Mouse (Mus musculus) hindbrain, embryonic 12.5 days (tissue): ENCODE results near the gene Kif3b. TPM values are rescaled to one million over a fixed set of nuclear protein-coding genes. Genes with fewer than 3 reads are reported as not detected.
"Not testable (repeated sequence)": the region's sequence is repeated elsewhere in the genome, so short reads cannot be mapped to it uniquely, and the experiment has no call there.

Source experiments
- ATAC-seq: fragments of 200-750 bp; cut with Nextera tagmentation; 2 replicates; pipeline ENCODE4 v1.8.0; 2017; ENCODE audit warnings: moderate TSS enrichment; ENCODE audit not compliant: low FRiP score
- H3K27ac ChIP-seq: fragments of 300-500 bp; sonication (generic); 2 replicates; pipeline ENCODE4 v1.5.1; 2016; ENCODE audit warnings: mild to moderate bottlenecking
- H3K27me3 ChIP-seq: fragments of 300-500 bp; sonication (generic); 2 replicates; pipeline ENCODE4 v1.6.1; 2016; ENCODE audit warnings: mild to moderate bottlenecking
- H3K36me3 ChIP-seq: fragments of 300-500 bp; sonication (generic); 2 replicates; pipeline ENCODE4 v1.6.1; 2016; ENCODE audit warnings: mild to moderate bottlenecking
- H3K4me1 ChIP-seq: fragments of 300-500 bp; sonication (generic); 2 replicates; pipeline ENCODE4 v1.6.1; 2016
- H3K4me2 ChIP-seq: fragments of 300-500 bp; sonication (generic); replicated peaks from 2 replicates; pipeline ENCODE4 v1.6.1; 2016; ENCODE audit warnings: mild to moderate bottlenecking
- H3K4me3 ChIP-seq: fragments of 300-500 bp; sonication (generic); 2 replicates; pipeline ENCODE4 v1.5.1; 2016; ENCODE audit warnings: mild to moderate bottlenecking
- H3K9ac ChIP-seq: fragments of 300-500 bp; sonication (generic); 2 replicates; pipeline ENCODE4 v1.6.1; 2016; ENCODE audit warnings: mild to moderate bottlenecking, moderate library complexity
- H3K9me3 ChIP-seq: fragments of 300-500 bp; sonication (generic); replicated peaks from 2 replicates; pipeline ENCODE4 v1.6.1; 2016; ENCODE audit warnings: mild to moderate bottlenecking
- WGBS: fragments of 180-500 bp; shearing (Covaris S2); methylation state at CpG from one replicate; pipeline ENCODE4 v1.1.7; 2016; 5-methylcytosine and 5-hydroxymethylcytosine counted together
- polyA plus RNA-seq: library from polyadenylated mRNA; unstranded; fragments of >200 nt; fragmentation: Nextera tagmentation; extraction: Ambion mirVana; gene quantifications from 2 replicates; pipeline ENCODE4 v1.2.1, GENCODE M21; 2016

Kif3b gene
- 12.3 and 12.7 TPM in 2 replicates for polyA plus RNA-seq

GRCm38 (mm10) chr2:153290938-153291928 is at the start of gene Kif3b:
Gene Kif3b (plus strand): TSS chr2:153291413.
- H3K27me3 ChIP-seq, result no peaks in the 10 kb centered on the region
- no peaks in the 10 kb centered on the region for H3K36me3 ChIP-seq
- peak; percentile 89 for ATAC-seq
- under 1% methylated on average over 63 of the region's 63 CpGs for WGBS
- peak within 1 kb of the TSS; percentile 95 for H3K9ac ChIP-seq
- peak within 1 kb of the TSS; percentile 87 for H3K4me2 ChIP-seq
- peak within 1 kb of the TSS; percentile 19; the same call in 1 of the 2 replicates for H3K27ac ChIP-seq
- H3K4me1 ChIP-seq, result peaks cover 17% of the 10 kb centered on the region
- H3K4me3 ChIP-seq, result peak within 1 kb of the TSS; percentile 89
- H3K9me3 ChIP-seq, result no peaks in the 10 kb centered on the region

GRCm38 (mm10) chr2:153242156-153242555 is 49.1 kb upstream of the Kif3b start:
- 69% methylated on average over 6 of the region's 6 CpGs for WGBS
- 0 out of 2 replicates have a peak overlapping the region, but pooled peaks have one; percentile 92 for H3K27ac ChIP-seq
- H3K4me3 ChIP-seq, result peak overlapping the region; percentile 87
- H3K4me1 ChIP-seq, result peaks cover 37% of the 10 kb centered on the region
- H3K36me3 ChIP-seq, result peaks cover 7% of the 10 kb centered on the region; the same call in 1 of the 2 replicates
- peak overlapping the region; percentile 97 for H3K9ac ChIP-seq
- no peak for ATAC-seq
- H3K9me3 ChIP-seq, result no peaks in the 10 kb centered on the region
- H3K4me2 ChIP-seq, result peak overlapping the region; percentile 98
- H3K27me3 ChIP-seq, result no peaks in the 10 kb centered on the region

GRCm38 (mm10) chr2:153249751-153250150 is 41.5 kb upstream of the Kif3b start:
- Histone ChIP-seq H3K9me3 (no peaks in the 10 kb centered on the region), H3K27me3 (no peaks in the 10 kb centered on the region), H3K4me1 (no peaks in the 10 kb centered on the region), H3K4me3 (no peak overlapping the region), H3K27ac (no peak overlapping the region), H3K4me2 (no peak overlapping the region), H3K9ac (no peak overlapping the region), H3K36me3 (peaks cover 47% of the 10 kb centered on the region)
- WGBS, result 94% methylated on average over 5 of the region's 5 CpGs
- no peak for ATAC-seq

- Histone ChIP-seq H3K36me3 (peaks cover 30% of the 10 kb centered on the region), H3K27ac (no peak overlapping the region), H3K27me3 (no peaks in the 10 kb centered on the region), H3K9ac (no peak overlapping the region), H3K4me2 (no peak overlapping the region), H3K9me3 (no peaks in the 10 kb centered on the region), H3K4me1 (no peaks in the 10 kb centered on the region), H3K4me3 (no peak overlapping the region)
- no peak for ATAC-seq
- WGBS, result 81% methylated on average over 2 of the region's 2 CpGs
These were observed 34.6 kb upstream of the Kif3b start for GRCm38 (mm10) chr2:153256604-153257003.

- Histone ChIP-seq H3K9me3 (no peaks in the 10 kb centered on the region), H3K36me3 (peaks cover 39% of the 10 kb centered on the region), H3K27me3 (no peaks in the 10 kb centered on the region), H3K4me3 (no peak overlapping the region), H3K9ac (no peak overlapping the region), H3K4me2 (no peak overlapping the region), H3K4me1 (no peaks in the 10 kb centered on the region), H3K27ac (no peak overlapping the region)
- no peak for ATAC-seq
- WGBS, result 87% methylated on average over 12 of the region's 12 CpGs
These were observed 32.0 kb upstream of the Kif3b start for GRCm38 (mm10) chr2:153259030-153259863.

GRCm38 (mm10) chr2:153259864-153260674 is 31.1 kb upstream of the Kif3b start:
- WGBS, result 73% methylated on average over 3 of the region's 3 CpGs
- Histone ChIP-seq H3K9me3 (no peaks in the 10 kb centered on the region), H3K36me3 (peaks cover 47% of the 10 kb centered on the region), H3K9ac (no peak overlapping the region), H3K27me3 (no peaks in the 10 kb centered on the region), H3K4me2 (no peak overlapping the region), H3K27ac (no peak overlapping the region), H3K4me3 (no peak overlapping the region), H3K4me1 (no peaks in the 10 kb centered on the region)
- ATAC-seq, result no peak

- H3K4me1 ChIP-seq, result no peaks in the 10 kb centered on the region
- H3K9ac ChIP-seq, result no peak overlapping the region
- H3K36me3 ChIP-seq, result peaks cover 70% of the 10 kb centered on the region
- H3K27me3 ChIP-seq, result no peaks in the 10 kb centered on the region
- ATAC-seq, result no peak
- no peaks in the 10 kb centered on the region for H3K9me3 ChIP-seq
- 92% methylated on average over 5 of the region's 7 CpGs for WGBS
- no peak overlapping the region for H3K4me2 ChIP-seq
- H3K27ac ChIP-seq, result no peak overlapping the region
- H3K4me3 ChIP-seq, result no peak overlapping the region
These were observed 28.2 kb upstream of the Kif3b start for GRCm38 (mm10) chr2:153263053-153263452.

GRCm38 (mm10) chr2:153267331-153267730 is 23.9 kb upstream of the Kif3b start:
- WGBS, result 91% methylated on average over 2 of the region's 2 CpGs
- H3K36me3 ChIP-seq, result peaks cover 54% of the 10 kb centered on the region

GRCm38 (mm10) chr2:153270231-153270915 is 20.8 kb upstream of the Kif3b start:
- H3K9me3 ChIP-seq, H3K27ac ChIP-seq, H3K4me2 ChIP-seq, ATAC-seq, H3K9ac ChIP-seq, H3K27me3 ChIP-seq, H3K4me3 ChIP-seq, H3K4me1 ChIP-seq: not testable (repeated sequence)
- 75% methylated on average over 8 of the region's 8 CpGs for WGBS
- H3K36me3 ChIP-seq, result peaks cover 26% of the 10 kb centered on the region

More at GRCm38 (mm10) chr2:153267331-153267730, 23.9 kb upstream of the Kif3b start:
- H3K27me3 ChIP-seq, result no peaks in the 10 kb centered on the region
- no peak overlapping the region for H3K9ac ChIP-seq
- H3K9me3 ChIP-seq, result no peaks in the 10 kb centered on the region
- no peak overlapping the region for H3K4me3 ChIP-seq
- H3K4me1 ChIP-seq, result 0 out of 2 replicates have a peak, but pooled peaks cover 2% of the 10 kb centered on the region
- ATAC-seq, result no peak
- no peak overlapping the region for H3K27ac ChIP-seq
- no peak overlapping the region for H3K4me2 ChIP-seq

- H3K9ac ChIP-seq, H3K4me1 ChIP-seq, H3K36me3 ChIP-seq, H3K9me3 ChIP-seq, ATAC-seq, H3K4me3 ChIP-seq, H3K4me2 ChIP-seq, H3K27ac ChIP-seq, H3K27me3 ChIP-seq: not testable (repeated sequence)
- WGBS, result 81% methylated on average over 6 of the region's 6 CpGs
These were observed 16.9 kb upstream of the Kif3b start for GRCm38 (mm10) chr2:153274200-153274918.

GRCm38 (mm10) chr2:153274919-153275247 is 16.3 kb upstream of the Kif3b start:
- Histone ChIP-seq H3K27ac (no peak overlapping the region), H3K4me1 (0 out of 2 replicates have a peak, but pooled peaks cover under 1% of the 10 kb centered on the region), H3K36me3 (no peaks in the 10 kb centered on the region), H3K9me3 (no peaks in the 10 kb centered on the region), H3K4me3 (no peak overlapping the region), H3K27me3 (no peaks in the 10 kb centered on the region), H3K9ac (no peak overlapping the region), H3K4me2 (no peak overlapping the region)
- no peak for ATAC-seq
- 88% methylated on average over 6 of the region's 6 CpGs for WGBS
